In genomic region chr7:87110312-87110984, GRCm38 (mm10) we compare ENCODE assay signal across 8 mouse cellular contexts.
A peak's percentile ranks its signal among the peaks of the same experiment; 100 is the strongest.
DNase-seq lines count a peak whose midpoint lies in the region; ATAC-seq and TF ChIP-seq lines count a peak whose summit lies in the region.

No protein-coding gene starts in this region.

- no peaks in the 10 kb centered on the region for H3K27me3 ChIP-seq in forebrain, embryonic 15.5 days

- H3K4me3 ChIP-seq in layer of hippocampus, adult 2 months, result peak overlapping the region; percentile 47
- H3K4me3 ChIP-seq in forebrain, embryonic 15.5 days, result no peak overlapping the region

- TF ChIP-seq CTCF in layer of hippocampus, adult 2 months (conservative IDR thresholded peaks at IDR 0.05), result peak; percentile 89

- H3K27ac ChIP-seq in layer of hippocampus, adult 2 months, result peak overlapping the region; percentile 56; the same call in 1 of the 2 replicates
- H3K27ac ChIP-seq in forebrain, embryonic 15.5 days (replicated peaks), result 0 out of 2 replicates have a peak overlapping the region, but pooled peaks have one; percentile 3

- WGBS in forebrain, embryonic 15.5 days, result 32% methylated on average over 3 of the region's 3 CpGs

- no peaks in the 10 kb centered on the region for H3K9me3 ChIP-seq in forebrain, embryonic 15.5 days

- peak; percentile 89 for ATAC-seq in forebrain, embryonic 15.5 days (replicated peaks)

- peak overlapping the region; percentile 16; the same call in 1 of the 2 replicates for H3K9ac ChIP-seq in forebrain, embryonic 15.5 days (replicated peaks)

- intact Hi-C loops in left cerebral cortex, postnatal 25 days (cut with DNase I), result loop anchor here (2.0 to 10.0 kb wide), 4 partner anchors 164 to 1934 kb away; no protein-coding TSS in a partner anchor

- H3K4me2 ChIP-seq in forebrain, embryonic 15.5 days (replicated peaks), result peak overlapping the region; percentile 26

- peaks cover 5% of the 10 kb centered on the region; the same call in 1 of the 2 replicates for H3K4me1 ChIP-seq in forebrain, embryonic 15.5 days

- H3K36me3 ChIP-seq in forebrain, embryonic 15.5 days, result no peaks in the 10 kb centered on the region

- peak; percentile 18 to 32 for DNase-seq in layer of hippocampus, adult 2 months (ENCODE audit: low spot score in 2 of 2)
- DNase-seq in layer of hippocampus, postnatal 25 days (ENCODE audit: extremely low spot score in 1 of 2, low spot score in 1 of 2), result no peak
- peak; percentile 74 for DNase-seq in brain, adult 2 months (ENCODE audit: low read depth, low spot score)
- peak; percentile 23 to 48 for DNase-seq in left cerebral cortex, postnatal 25 days (ENCODE audit: low spot score in 2 of 2)
- peak; percentile 86 for DNase-seq in retina, embryonic 14.5 days (ENCODE audit: low spot score)
- no peak for DNase-seq in ovary, postnatal 10 days (ENCODE audit: low spot score)
- DNase-seq in adrenal gland, adult 8-10 months, result no peak

Comparison
In these comparisons a context has a peak if more than half of its experiments do, and no peak if none do; other contexts are left out.
1. DNase-seq: peak in layer of hippocampus, adult 2 months (2 of 2), brain, adult 2 months (single experiment), left cerebral cortex, postnatal 25 days (2 of 2) and retina, embryonic 14.5 days (single experiment); none in layer of hippocampus, postnatal 25 days (0 of 2), ovary, postnatal 10 days (single experiment) and adrenal gland, adult 8-10 months (single experiment).